Mouse (Mus musculus): ENCODE measurements around the gene Nsf.

GRCm38 (mm10) chr11:103923957-103924356, 29.9 kb downstream of the Nsf start:
- TF ChIP-seq CHD2 (IDR thresholded peaks at IDR 0.05; ENCODE audit: low read depth, low read length) (no peak), ZNF384 (IDR thresholded peaks at IDR 0.05; ENCODE audit: low read depth, low read length) (no peak), ZC3H11A (IDR thresholded peaks at IDR 0.05; ENCODE audit: borderline replicate concordance, low read depth, low read length) (no peak), HCFC1 (IDR thresholded peaks at IDR 0.05; ENCODE audit: borderline replicate concordance, insufficient read depth, low read length) (no peak)
